Mouse (Mus musculus) T-helper 2 cell (primary cell): ENCODE data around the gene Fam196b.

Experiments used
- in situ Hi-C: fragments of 300-600 bp; cut with MboI, MseI; formaldehyde crosslinking; loops from one replicate; pipeline ENCODE4 v1.15.1; 2025; ENCODE audit warnings: high pct_unique_total_duplicates

Fam196b gene

GRCm38 (mm10) chr11:34332344-34333031 is 17.9 kb downstream of the Fam196b start:
- in situ Hi-C loops = no loop called here

GRCm38 (mm10) chr11:34337907-34338306 is 23.3 kb downstream of the Fam196b start:
- in situ Hi-C loops = no loop called here

- in situ Hi-C loops = loop anchor here (10.0 kb wide), 1 partner anchor 425 kb away; no protein-coding TSS in a partner anchor
Observed at GRCm38 (mm10) chr11:34339693-34340092, 25.1 kb downstream of the Fam196b start.

- in situ Hi-C loops = loop anchor here (10.0 kb wide), 1 partner anchor 429 kb away; no protein-coding TSS in a partner anchor
Observed at GRCm38 (mm10) chr11:34343742-34344307, 29.2 kb downstream of the Fam196b start.

- in situ Hi-C loops = loop anchor here (10.0 kb wide), 1 partner anchor 430 kb away; no protein-coding TSS in a partner anchor
Observed at GRCm38 (mm10) chr11:34344310-34344709, 29.7 kb downstream of the Fam196b start.

GRCm38 (mm10) chr11:34348287-34348918 is 33.8 kb downstream of the Fam196b start:
- in situ Hi-C loops = loop anchor here (10.0 kb wide), 1 partner anchor 434 kb away; no protein-coding TSS in a partner anchor

GRCm38 (mm10) chr11:34349453-34350056 is 34.9 kb downstream of the Fam196b start:
- in situ Hi-C loops = loop anchor here (10.0 kb wide), 2 partner anchors 335 to 435 kb away; no protein-coding TSS in a partner anchor

GRCm38 (mm10) chr11:34355406-34355805 is 40.8 kb downstream of the Fam196b start:
- in situ Hi-C loops = loop anchor here (10.0 kb wide), 1 partner anchor 329 kb away; no protein-coding TSS in a partner anchor

- in situ Hi-C loops = loop anchor here (10.0 kb wide), 1 partner anchor 329 kb away; no protein-coding TSS in a partner anchor
Observed at GRCm38 (mm10) chr11:34356109-34356508, 41.5 kb downstream of the Fam196b start.

- in situ Hi-C loops = no loop called here
Observed at GRCm38 (mm10) chr11:34372224-34372623, 57.6 kb downstream of the Fam196b start.

- in situ Hi-C loops = no loop called here
Observed at GRCm38 (mm10) chr11:34375557-34375956, 60.9 kb downstream of the Fam196b start.

- in situ Hi-C loops = no loop called here
Observed at GRCm38 (mm10) chr11:34377649-34378048, 63.0 kb downstream of the Fam196b start.

GRCm38 (mm10) chr11:34383501-34383900 is 68.9 kb downstream of the Fam196b start:
- in situ Hi-C loops = loop anchor here (10.0 kb wide), 1 partner anchor 1031 kb away; no protein-coding TSS in a partner anchor

GRCm38 (mm10) chr11:34384178-34384577 is 69.6 kb downstream of the Fam196b start:
- in situ Hi-C loops = loop anchor here (10.0 kb wide), 1 partner anchor 1031 kb away; no protein-coding TSS in a partner anchor

GRCm38 (mm10) chr11:34385001-34385688 is 70.5 kb downstream of the Fam196b start:
- in situ Hi-C loops = loop anchor here (10.0 kb wide), 1 partner anchor 1030 kb away; no protein-coding TSS in a partner anchor

- in situ Hi-C loops = loop anchor here (10.0 kb wide), 1 partner anchor 1025 kb away; no protein-coding TSS in a partner anchor
Observed at GRCm38 (mm10) chr11:34389261-34390116, 74.9 kb downstream of the Fam196b start.

- in situ Hi-C loops = no loop called here
Observed at GRCm38 (mm10) chr11:34392105-34392504, 77.5 kb downstream of the Fam196b start.

- in situ Hi-C loops = no loop called here
Observed at GRCm38 (mm10) chr11:34395802-34396201, 81.2 kb downstream of the Fam196b start.

GRCm38 (mm10) chr11:34397661-34398060 is 83.0 kb downstream of the Fam196b start:
- in situ Hi-C loops = no loop called here

GRCm38 (mm10) chr11:34398555-34398954 is 83.9 kb downstream of the Fam196b start:
- in situ Hi-C loops = no loop called here
